Mouse (Mus musculus) naive thymus-derived CD4-positive, alpha-beta T cell, adult 2 months (primary cell): Measurements from ENCODE around the gene Nrg3.

Source experiments
- DNase-seq: peaks from one replicate; pipeline ENCODE4 v3.0.0-alpha.2; 2011; ENCODE audit warnings: low read depth

Nrg3 gene

GRCm38 (mm10) chr14:38937481-38937880 lies 535.4 kb downstream of the Nrg3 start:
- no peak for DNase-seq

- no peak for DNase-seq
Observed at GRCm38 (mm10) chr14:38936483-38937054, 536.3 kb downstream of the Nrg3 start.

GRCm38 (mm10) chr14:38923652-38924051 lies 549.2 kb downstream of the Nrg3 start:
- no peak for DNase-seq

GRCm38 (mm10) chr14:38920800-38921199 lies 552.1 kb downstream of the Nrg3 start:
- no peak for DNase-seq

- DNase-seq: no peak
Observed at GRCm38 (mm10) chr14:38870591-38870990, 602.3 kb downstream of the Nrg3 start.

- DNase-seq: no peak
Observed at GRCm38 (mm10) chr14:38847566-38847965, 625.3 kb downstream of the Nrg3 start.

- no peak for DNase-seq
Observed at GRCm38 (mm10) chr14:38847091-38847490, 625.8 kb downstream of the Nrg3 start.

- no peak for DNase-seq
Observed at GRCm38 (mm10) chr14:38835006-38835405, 637.9 kb downstream of the Nrg3 start.

GRCm38 (mm10) chr14:38824891-38825290 lies 648.0 kb downstream of the Nrg3 start:
- DNase-seq: no peak

- no peak for DNase-seq
Observed at GRCm38 (mm10) chr14:38797027-38797426, 675.9 kb downstream of the Nrg3 start.

GRCm38 (mm10) chr14:38775291-38776116 lies 697.4 kb downstream of the Nrg3 start:
- DNase-seq: no peak

- no peak for DNase-seq
Observed at GRCm38 (mm10) chr14:38774811-38775210, 698.1 kb downstream of the Nrg3 start.

GRCm38 (mm10) chr14:38730465-38730864 lies 742.4 kb downstream of the Nrg3 start:
- DNase-seq: no peak

- no peak for DNase-seq
Observed at GRCm38 (mm10) chr14:38703894-38704293, 769.0 kb downstream of the Nrg3 start.

GRCm38 (mm10) chr14:38702596-38703393 lies 770.1 kb downstream of the Nrg3 start:
- no peak for DNase-seq

GRCm38 (mm10) chr14:38701413-38701812 lies 771.5 kb downstream of the Nrg3 start:
- no peak for DNase-seq

GRCm38 (mm10) chr14:38700972-38701371 lies 771.9 kb downstream of the Nrg3 start:
- DNase-seq: no peak

GRCm38 (mm10) chr14:38659973-38660372 lies 812.9 kb downstream of the Nrg3 start:
- DNase-seq: no peak

- DNase-seq: no peak
Observed at GRCm38 (mm10) chr14:38637070-38637469, 835.8 kb downstream of the Nrg3 start.

GRCm38 (mm10) chr14:38630114-38630513 lies 842.8 kb downstream of the Nrg3 start:
- no peak for DNase-seq

- no peak for DNase-seq
Observed at GRCm38 (mm10) chr14:38629671-38630070, 843.2 kb downstream of the Nrg3 start.

- no peak for DNase-seq
Observed at GRCm38 (mm10) chr14:38628862-38629619, 843.8 kb downstream of the Nrg3 start.
